Mouse (Mus musculus): ENCODE measurements around the gene Sbds. TPM values are rescaled to one million over a fixed set of nuclear protein-coding genes. Genes with fewer than 3 reads are reported as not detected.

The Sbds gene
- 10 to 100 TPM; 76.5 to 81.9 TPM for total RNA-seq (2021)
- long read RNA-seq, experiment 1, transcript Sbds-201 (5 exons, 1,548 nt): major isoform, 66 of 78 reads
- long read RNA-seq, experiment 1, partial matches to known transcripts: 3 of 78 reads
- long read RNA-seq, experiment 1, other reads (novel, unspliced or antisense): 7 of 78 reads
- long read RNA-seq, experiment 2, transcript Sbds-201 (5 exons, 1,548 nt): major isoform, 86 of 92 reads
- long read RNA-seq, experiment 2, partial matches to known transcripts: 1 of 92 reads
- long read RNA-seq, experiment 2, other reads (novel, unspliced or antisense): 4 of 92 reads

DNA sequence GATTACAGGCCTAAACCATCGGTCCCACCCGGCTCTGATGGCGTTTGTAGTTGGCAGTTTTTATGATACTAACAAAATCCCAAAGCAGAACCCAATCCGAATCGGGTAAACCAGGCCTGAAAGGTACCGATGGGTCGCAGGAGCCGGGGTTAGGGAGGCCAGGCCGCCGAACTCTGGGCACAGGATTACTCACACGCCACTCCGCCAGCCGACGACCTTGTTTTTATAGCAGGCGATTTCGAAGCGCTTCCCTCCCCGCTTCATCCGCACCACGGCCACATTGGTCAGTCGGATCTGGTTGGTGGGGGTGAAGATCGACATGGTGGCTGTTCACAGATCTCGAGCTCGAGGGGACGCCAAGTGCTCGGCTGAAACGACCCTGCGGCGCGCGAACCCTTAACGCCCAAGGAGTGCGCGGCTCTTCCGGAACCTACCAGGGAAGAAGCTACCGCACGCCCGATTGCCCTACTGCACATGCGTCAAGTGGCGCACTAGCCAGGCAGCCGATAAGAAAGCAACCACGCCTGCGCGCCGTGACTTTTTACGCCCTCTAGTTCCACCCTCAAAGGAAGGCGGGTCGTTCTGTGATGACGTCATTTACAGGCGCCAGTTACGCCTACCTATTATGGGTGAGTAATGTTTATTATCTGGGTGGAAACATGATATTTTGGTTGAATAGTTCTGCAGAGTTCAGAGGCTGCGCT lies at the start of gene Sbds, which contains the start of gene Tyw1:
Gene Sbds (minus strand): TSS at position 514 of the 704 bp plus-strand sequence.
Gene Tyw1 (plus strand): TSS at position 603 of the 704 bp plus-strand sequence.
- Histone ChIP-seq H3K4me3 (peak within 1 kb of the TSS; percentile 90), H3K27ac (peak within 1 kb of the TSS; percentile 88)
- peak; percentile 96 to 98 for DNase-seq (ENCODE audit: low spot score in 2 of 2)
- no peak for TF ChIP-seq CTCF (conservative IDR thresholded peaks at IDR 0.05)

DNA sequence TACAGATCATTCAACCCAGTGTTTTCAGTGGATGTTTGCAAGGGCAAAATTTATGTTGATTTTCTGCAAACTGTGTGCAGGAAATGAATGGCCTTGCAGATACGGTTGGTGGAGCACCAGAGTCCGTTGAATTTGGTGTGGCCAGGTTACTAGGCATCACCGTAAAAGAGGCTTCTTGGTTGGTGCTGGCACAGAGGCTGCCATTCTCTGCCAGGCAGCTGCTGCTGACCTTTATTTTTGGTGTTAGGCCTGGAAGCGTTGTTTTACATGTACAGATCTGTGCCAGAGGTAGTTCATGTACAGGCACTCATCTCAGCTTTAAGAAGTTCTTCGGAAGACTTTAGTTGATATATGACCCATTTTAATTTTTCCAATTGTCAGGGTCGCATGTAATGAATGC lies 48.3 kb upstream of the Sbds start:
- Histone ChIP-seq H3K27ac (no peak overlapping the region), H3K4me3 (no peak overlapping the region)
- no peak for DNase-seq (ENCODE audit: low spot score in 2 of 2)
- no peak for TF ChIP-seq CTCF (conservative IDR thresholded peaks at IDR 0.05)

DNA sequence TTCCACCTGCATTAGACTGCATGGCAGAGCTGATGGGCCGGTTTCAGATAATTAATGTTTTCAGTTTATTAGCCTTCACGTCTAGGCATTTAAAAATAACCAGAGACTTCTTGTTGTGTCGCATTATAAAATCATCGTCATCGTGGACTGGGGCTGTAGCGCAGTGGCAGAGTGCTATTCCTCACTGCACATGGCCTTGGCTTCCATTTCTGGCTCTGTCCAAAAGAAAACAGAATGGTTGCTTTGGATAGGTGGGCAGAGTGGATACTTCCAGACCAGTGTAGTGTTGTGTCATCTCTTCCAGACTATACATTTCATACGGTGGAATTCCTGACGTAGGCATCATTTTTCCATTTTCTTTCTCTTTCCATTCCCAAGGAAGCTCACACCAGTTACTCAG lies 44.2 kb upstream of the Sbds start:
- H3K27ac ChIP-seq: no peak overlapping the region
- DNase-seq (ENCODE audit: low spot score in 2 of 2): no peak
- H3K4me3 ChIP-seq: no peak overlapping the region
- TF ChIP-seq CTCF (conservative IDR thresholded peaks at IDR 0.05): no peak

DNA sequence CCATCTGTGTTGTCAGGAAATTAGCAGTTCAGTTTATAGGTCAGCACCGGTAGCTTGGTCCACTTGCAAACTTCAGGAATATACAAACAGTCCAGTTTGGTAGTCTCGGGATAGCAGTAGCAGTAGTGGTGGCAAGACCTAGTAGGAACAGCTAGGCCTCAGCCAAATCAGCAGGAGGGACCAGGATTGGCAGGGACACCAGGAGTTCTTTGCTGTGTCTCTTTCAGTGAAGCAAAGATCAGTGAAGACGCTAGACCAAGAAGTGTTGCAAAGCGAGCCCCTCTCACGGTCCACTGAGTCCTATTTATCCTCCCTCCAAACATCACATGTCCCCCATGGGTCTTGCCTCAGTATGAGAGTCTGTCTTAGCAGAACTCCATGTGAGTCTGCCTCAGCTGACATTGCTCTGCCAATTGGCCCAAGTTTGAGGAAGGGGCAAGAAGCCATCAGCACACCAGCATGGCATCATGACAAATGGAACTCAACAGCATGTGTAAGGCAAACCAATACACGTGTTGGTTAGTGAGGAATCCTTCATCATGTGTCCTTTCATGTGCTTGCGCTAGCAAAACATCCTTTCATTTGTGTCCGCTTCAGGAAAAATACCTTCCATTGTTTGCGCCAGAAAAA lies 43.6 kb upstream of the Sbds start:
- no peak for TF ChIP-seq CTCF (conservative IDR thresholded peaks at IDR 0.05)
- no peak for DNase-seq (ENCODE audit: low spot score in 2 of 2)
- no peak overlapping the region for H3K4me3 ChIP-seq
- no peak overlapping the region for H3K27ac ChIP-seq

DNA sequence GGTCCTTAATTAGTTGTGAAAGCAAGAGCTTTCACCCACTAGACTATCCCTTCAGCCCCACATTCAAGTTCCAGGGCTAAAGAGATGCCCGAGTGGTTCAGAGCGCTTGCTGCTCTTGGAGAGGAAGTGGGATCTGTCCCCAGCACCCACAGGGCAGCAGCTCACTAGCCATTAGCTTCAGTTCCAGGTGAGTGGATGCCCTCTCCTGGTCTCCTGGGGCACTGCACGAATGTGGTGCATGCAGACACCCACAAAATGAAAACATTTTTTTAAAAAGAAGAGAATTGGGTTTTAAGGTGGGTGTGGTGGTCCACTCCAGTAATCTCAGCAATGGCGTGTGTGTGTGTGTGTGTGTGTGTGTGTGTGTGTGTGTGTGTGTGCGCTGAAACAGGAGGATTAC lies 40.7 kb upstream of the Sbds start:
- TF ChIP-seq CTCF (conservative IDR thresholded peaks at IDR 0.05): peak; percentile 48
- H3K4me3 ChIP-seq: no peak overlapping the region

DNA sequence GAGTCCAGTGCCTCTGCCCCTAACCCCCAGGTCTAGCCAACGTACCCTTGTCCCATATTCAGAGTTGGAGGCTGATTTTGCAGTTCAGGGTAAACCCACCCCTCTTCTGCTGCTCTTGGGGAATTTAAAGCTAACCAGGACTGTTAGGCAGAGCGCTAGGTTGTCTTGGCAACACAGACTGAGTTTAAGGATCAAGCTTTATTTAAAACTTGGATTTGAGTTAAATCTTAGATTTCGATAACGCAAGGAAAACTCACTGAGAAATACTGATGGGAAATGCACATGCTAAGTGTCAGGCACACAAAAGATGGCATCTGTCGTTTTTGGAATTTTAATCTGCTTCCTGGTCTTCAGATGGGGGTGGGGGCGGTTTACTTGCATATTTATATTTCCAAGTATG lies 39.3 kb upstream of the Sbds start:
- H3K4me3 ChIP-seq: no peak overlapping the region
- peak in 1 of 2 experiments; percentile 13 for DNase-seq (ENCODE audit: low spot score in 2 of 2)
- peak overlapping the region; percentile 75 for H3K27ac ChIP-seq
- TF ChIP-seq CTCF (conservative IDR thresholded peaks at IDR 0.05): no peak

More for the DNA sequence above, 40.7 kb upstream of the Sbds start:
- no peak for DNase-seq (ENCODE audit: low spot score in 2 of 2)
- H3K27ac ChIP-seq: no peak overlapping the region

DNA sequence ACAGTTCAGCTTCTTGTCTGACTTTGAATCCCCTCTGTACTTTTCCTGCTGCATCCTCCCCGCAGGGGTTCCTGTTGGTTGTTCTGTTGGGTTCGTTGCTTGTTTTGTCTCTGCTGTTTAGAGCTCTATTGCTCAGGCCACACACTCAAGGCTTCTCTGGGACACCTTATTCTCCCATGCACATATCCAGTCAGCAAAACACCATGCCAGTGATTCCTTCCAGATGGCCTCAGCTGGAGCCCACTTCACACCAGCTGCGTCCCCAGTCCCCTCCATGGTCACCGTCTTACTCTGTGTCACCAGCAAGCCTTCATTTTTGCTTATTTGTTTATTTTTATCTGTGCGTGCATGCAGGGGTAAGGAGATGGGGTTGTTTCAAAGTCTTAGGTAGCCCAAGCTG lies 38.6 kb upstream of the Sbds start:
- no peak for TF ChIP-seq CTCF (conservative IDR thresholded peaks at IDR 0.05)
- Histone ChIP-seq H3K27ac (peak overlapping the region; percentile 75), H3K4me3 (no peak overlapping the region)
- DNase-seq (ENCODE audit: low spot score in 2 of 2): no peak

DNA sequence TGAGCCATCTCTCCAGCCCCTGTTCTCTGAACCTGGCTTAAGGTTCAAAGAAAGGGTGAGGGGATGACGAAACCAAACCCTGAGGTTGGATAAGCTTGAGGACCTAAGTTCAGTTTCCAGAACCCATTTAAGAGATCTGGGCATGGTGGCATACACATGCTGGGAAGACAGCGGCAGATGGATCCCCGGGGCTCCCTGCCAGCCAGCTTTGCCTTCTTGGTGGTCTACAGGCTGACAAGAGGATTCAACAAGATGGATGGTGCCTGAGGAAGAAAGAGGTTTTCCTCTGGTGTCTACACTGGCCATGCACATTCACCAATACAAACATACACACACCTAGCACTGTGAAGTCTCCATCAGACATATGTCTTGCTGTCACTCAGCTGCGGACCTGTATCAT lies 37.6 kb upstream of the Sbds start:
- Histone ChIP-seq H3K4me3 (no peak overlapping the region), H3K27ac (peak overlapping the region; percentile 75)
- peak in 1 of 2 experiments; percentile 23 for DNase-seq (ENCODE audit: low spot score in 2 of 2)
- no peak for TF ChIP-seq CTCF (conservative IDR thresholded peaks at IDR 0.05)

DNA sequence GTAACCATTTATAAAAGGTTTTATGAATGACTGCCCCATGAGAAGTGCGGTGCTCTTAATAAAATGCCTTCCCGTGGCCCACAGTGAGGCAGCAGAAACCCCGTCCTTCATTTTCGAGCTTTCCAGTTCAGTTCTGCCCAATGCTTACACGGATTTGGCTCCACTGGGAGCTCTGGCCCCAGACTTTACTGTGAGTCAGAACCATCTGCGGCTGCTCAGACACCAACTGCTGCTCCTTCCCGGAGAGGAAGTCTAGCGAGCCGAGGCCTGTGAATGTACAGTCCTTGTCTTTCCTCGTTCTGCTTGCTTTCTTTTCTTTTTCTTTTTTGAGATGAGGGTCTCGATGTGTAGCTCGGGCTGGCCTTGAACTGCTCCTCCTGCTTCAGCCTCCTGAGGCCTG lies 35.4 kb upstream of the Sbds start:
- DNase-seq (ENCODE audit: low spot score in 2 of 2): peak; percentile 66 to 79
- TF ChIP-seq CTCF (conservative IDR thresholded peaks at IDR 0.05): no peak
- no peak overlapping the region for H3K4me3 ChIP-seq
- peak overlapping the region; percentile 84 for H3K27ac ChIP-seq

DNA sequence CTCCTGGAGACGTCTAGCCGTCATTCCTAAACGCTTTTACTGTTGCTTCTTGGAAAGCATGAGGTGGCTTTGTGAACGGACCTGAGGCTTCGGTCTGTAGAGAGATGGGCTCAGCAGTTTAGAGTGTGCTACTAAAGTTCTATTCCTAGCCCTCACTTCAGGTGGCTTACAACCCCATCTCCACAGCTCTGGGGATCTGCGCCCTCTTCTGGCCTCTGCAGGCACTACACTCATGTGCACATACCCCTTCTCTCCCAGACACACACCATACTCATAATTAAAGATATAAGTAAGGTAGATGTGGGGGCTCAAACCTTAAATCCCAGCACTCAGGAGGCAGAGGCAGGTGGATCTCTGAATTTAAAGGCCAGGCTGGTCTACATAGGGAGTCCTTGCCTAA lies 34.9 kb upstream of the Sbds start:
- H3K27ac ChIP-seq: peak overlapping the region; percentile 39; the same call in 1 of the 2 replicates
- H3K4me3 ChIP-seq: no peak overlapping the region
- TF ChIP-seq CTCF (conservative IDR thresholded peaks at IDR 0.05): peak; percentile 60
- DNase-seq (ENCODE audit: low spot score in 2 of 2): no peak

DNA sequence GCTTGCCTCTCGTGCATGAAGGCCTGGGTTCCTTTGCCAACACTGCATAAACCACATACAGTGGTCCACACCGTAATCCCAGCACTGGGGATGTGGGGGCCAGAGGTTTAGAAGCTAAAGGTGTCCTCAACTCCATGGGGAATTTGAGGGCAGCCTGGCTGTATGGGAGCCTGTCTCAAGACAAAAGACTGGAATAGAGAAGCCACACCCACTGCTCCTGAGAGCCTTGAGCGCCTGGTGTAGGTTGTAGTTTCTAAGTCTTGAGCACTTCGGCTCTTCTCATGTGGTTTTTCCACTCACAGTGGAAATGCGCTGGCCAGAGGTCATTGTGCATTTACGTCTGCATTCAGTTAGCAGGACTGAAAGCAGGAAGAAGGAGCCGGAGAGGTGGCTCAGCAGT lies 32.8 kb upstream of the Sbds start:
- no peak for TF ChIP-seq CTCF (conservative IDR thresholded peaks at IDR 0.05)
- Histone ChIP-seq H3K4me3 (no peak overlapping the region), H3K27ac (no peak overlapping the region)
- no peak for DNase-seq (ENCODE audit: low spot score in 2 of 2)

DNA sequence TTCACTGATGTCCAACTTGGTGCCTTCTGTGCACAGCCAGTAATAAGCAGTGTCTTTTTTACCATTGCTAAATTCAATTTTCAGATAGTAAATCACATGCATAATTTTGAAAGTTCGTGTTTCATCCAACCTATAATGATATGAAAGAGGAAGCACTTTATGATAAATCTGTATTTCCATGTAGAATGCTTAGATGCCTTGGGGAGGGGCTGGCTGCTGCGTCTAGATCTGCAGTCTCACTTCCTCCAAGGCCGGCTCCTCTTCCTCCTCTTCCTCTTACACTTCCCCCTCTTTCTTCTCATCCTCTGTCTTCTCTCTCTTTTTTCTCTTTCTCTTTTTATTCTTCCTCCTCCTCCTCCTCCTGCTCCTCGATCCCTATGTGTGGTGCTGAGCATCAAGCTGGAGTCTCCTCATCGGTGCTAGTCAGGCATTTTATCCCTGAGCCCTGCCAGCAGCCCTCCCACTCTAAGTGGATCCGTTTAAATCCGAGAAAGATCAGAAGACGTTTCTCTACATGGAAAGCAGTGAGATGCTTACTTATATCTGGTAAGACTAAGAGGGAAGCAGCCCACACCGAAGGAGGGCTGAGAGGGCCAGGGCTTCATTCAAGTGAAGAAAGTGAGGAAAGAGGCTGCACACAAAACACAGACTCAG lies 27.9 kb upstream of the Sbds start:
- no peak overlapping the region for H3K4me3 ChIP-seq
- H3K27ac ChIP-seq: no peak overlapping the region
- no peak for DNase-seq (ENCODE audit: low spot score in 2 of 2)
- no peak for TF ChIP-seq CTCF (conservative IDR thresholded peaks at IDR 0.05)

DNA sequence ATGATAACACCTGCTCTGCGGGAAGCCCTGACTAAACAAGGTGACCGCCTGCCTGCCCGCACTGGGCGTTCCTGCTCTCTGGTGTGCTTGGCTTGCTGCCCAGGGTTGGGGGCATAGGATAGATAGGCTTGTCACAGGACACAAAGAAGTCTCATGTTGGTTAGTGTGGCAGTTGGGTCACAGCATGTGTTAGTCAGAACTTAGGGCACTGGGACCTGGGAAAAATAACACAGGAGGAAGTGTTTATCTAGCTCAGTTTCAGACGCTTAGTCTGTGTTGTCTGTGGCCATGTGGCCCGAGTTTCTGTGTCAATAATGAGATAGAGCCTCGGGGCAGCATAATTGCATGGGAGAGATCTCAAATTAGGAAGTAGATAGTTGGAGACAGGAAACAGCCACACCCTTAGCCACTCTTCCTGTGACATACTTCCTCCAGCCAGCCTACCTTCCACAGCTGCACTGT lies 22.7 kb upstream of the Sbds start:
- no peak for DNase-seq (ENCODE audit: low spot score in 2 of 2)
- TF ChIP-seq CTCF (conservative IDR thresholded peaks at IDR 0.05): no peak
- Histone ChIP-seq H3K4me3 (no peak overlapping the region), H3K27ac (no peak overlapping the region)
